Mouse (Mus musculus): ENCODE measurements around the gene Gnb3. TPM values are rescaled to one million over a fixed set of nuclear protein-coding genes. Genes with fewer than 3 reads are reported as not detected.

Gene Gnb3
- 1.0 and 1.3 TPM in 2 replicates for polyA plus RNA-seq (2015; fragmentation: Nextera tagmentation; extraction: Ambion mirVana)

- H3K9ac ChIP-seq, result peak within 1 kb of the TSS; percentile 50; the same call in 1 of the 2 replicates
- H3K9me3 ChIP-seq, result no peaks in the 10 kb centered on the region
- 40% methylated on average over 15 of the region's 15 CpGs for WGBS
- H3K27me3 ChIP-seq, result no peaks in the 10 kb centered on the region
- H3K4me3 ChIP-seq, result no peak within 1 kb of the TSS
- 0 out of 2 replicates have a peak within 1 kb of the TSS, but pooled peaks have one; percentile 19 for H3K4me2 ChIP-seq (replicated peaks)
- H3K4me1 ChIP-seq, result peaks cover 31% of the 10 kb centered on the region
- H3K36me3 ChIP-seq, result peaks cover 47% of the 10 kb centered on the region
- ATAC-seq (ENCODE audit: low FRiP score, low read depth), result peak; percentile 17; the same call in 1 of the 2 replicates
- no peak within 1 kb of the TSS for H3K27ac ChIP-seq
These were observed at the start of gene Gnb3 for GRCm38 (mm10) chr6:124840241-124841167. Gene Gnb3, minus strand, starts transcription at chr6:124840275.

- Histone ChIP-seq H3K36me3 (no peaks in the 10 kb centered on the region), H3K9me3 (no peaks in the 10 kb centered on the region), H3K27ac (no peak overlapping the region), H3K4me2 (replicated peaks) (no peak overlapping the region), H3K27me3 (no peaks in the 10 kb centered on the region), H3K4me1 (peaks cover 4% of the 10 kb centered on the region; the same call in 1 of the 2 replicates), H3K9ac (no peak overlapping the region), H3K4me3 (no peak overlapping the region)
- ATAC-seq (ENCODE audit: low FRiP score, low read depth), result no peak
- WGBS, result 87% methylated on average over 6 of the region's 6 CpGs
These were observed 48.6 kb upstream of the Gnb3 start for GRCm38 (mm10) chr6:124888555-124889125.

GRCm38 (mm10) chr6:124887986-124888385 lies 47.9 kb upstream of the Gnb3 start, which contains the start of gene Cd4:
Gene Cd4, minus strand, starts transcription at chr6:124888221.
- Histone ChIP-seq H3K9ac (no peak within 1 kb of the TSS), H3K9me3 (no peaks in the 10 kb centered on the region), H3K27me3 (no peaks in the 10 kb centered on the region), H3K4me2 (replicated peaks) (no peak within 1 kb of the TSS), H3K36me3 (no peaks in the 10 kb centered on the region), H3K4me3 (no peak within 1 kb of the TSS), H3K27ac (no peak within 1 kb of the TSS), H3K4me1 (peaks cover 4% of the 10 kb centered on the region; the same call in 1 of the 2 replicates)
- ATAC-seq (ENCODE audit: low FRiP score, low read depth), result no peak
- WGBS, result 83% methylated on average over 9 of the region's 9 CpGs

GRCm38 (mm10) chr6:124885956-124886381 lies 45.9 kb upstream of the Gnb3 start:
- H3K27ac ChIP-seq, result no peak overlapping the region
- 94% methylated on average over 8 of the region's 8 CpGs for WGBS
- H3K9me3 ChIP-seq, result no peaks in the 10 kb centered on the region
- H3K4me1 ChIP-seq, result peaks cover 4% of the 10 kb centered on the region; the same call in 1 of the 2 replicates
- H3K27me3 ChIP-seq, result no peaks in the 10 kb centered on the region
- no peak overlapping the region for H3K4me3 ChIP-seq
- no peak overlapping the region for H3K4me2 ChIP-seq (replicated peaks)
- ATAC-seq (ENCODE audit: low FRiP score, low read depth), result no peak
- no peak overlapping the region for H3K9ac ChIP-seq
- H3K36me3 ChIP-seq, result no peaks in the 10 kb centered on the region

- no peak for ATAC-seq (ENCODE audit: low FRiP score, low read depth)
- Histone ChIP-seq H3K9ac (no peak overlapping the region), H3K4me1 (peaks cover 4% of the 10 kb centered on the region; the same call in 1 of the 2 replicates), H3K27me3 (no peaks in the 10 kb centered on the region), H3K9me3 (no peaks in the 10 kb centered on the region), H3K36me3 (no peaks in the 10 kb centered on the region), H3K27ac (no peak overlapping the region), H3K4me3 (no peak overlapping the region), H3K4me2 (replicated peaks) (no peak overlapping the region)
- WGBS, result 63% methylated on average over 10 of the region's 10 CpGs
These were observed 44.8 kb upstream of the Gnb3 start for GRCm38 (mm10) chr6:124884714-124885500.

GRCm38 (mm10) chr6:124883351-124883750 lies 43.3 kb upstream of the Gnb3 start:
- WGBS, result 82% methylated on average over 10 of the region's 10 CpGs
- H3K4me3 ChIP-seq, result no peak overlapping the region
- H3K36me3 ChIP-seq, result no peaks in the 10 kb centered on the region
- no peak for ATAC-seq (ENCODE audit: low FRiP score, low read depth)
- H3K4me2 ChIP-seq (replicated peaks), result no peak overlapping the region
- H3K4me1 ChIP-seq, result peaks cover 4% of the 10 kb centered on the region; the same call in 1 of the 2 replicates
- no peaks in the 10 kb centered on the region for H3K27me3 ChIP-seq
- H3K9me3 ChIP-seq, result no peaks in the 10 kb centered on the region
- H3K27ac ChIP-seq, result no peak overlapping the region
- no peak overlapping the region for H3K9ac ChIP-seq

- no peak for ATAC-seq (ENCODE audit: low FRiP score, low read depth)
- no peaks in the 10 kb centered on the region for H3K9me3 ChIP-seq
- H3K4me3 ChIP-seq, result no peak overlapping the region
- H3K27ac ChIP-seq, result no peak overlapping the region
- no peak overlapping the region for H3K9ac ChIP-seq
- 91% methylated on average over 9 of the region's 9 CpGs for WGBS
- no peaks in the 10 kb centered on the region for H3K27me3 ChIP-seq
- H3K4me2 ChIP-seq (replicated peaks), result no peak overlapping the region
- no peaks in the 10 kb centered on the region for H3K36me3 ChIP-seq
- peaks cover 4% of the 10 kb centered on the region; the same call in 1 of the 2 replicates for H3K4me1 ChIP-seq
These were observed 41.7 kb upstream of the Gnb3 start for GRCm38 (mm10) chr6:124881821-124882220.

GRCm38 (mm10) chr6:124879390-124879789 lies 39.3 kb upstream of the Gnb3 start:
- Histone ChIP-seq H3K36me3 (no peaks in the 10 kb centered on the region), H3K4me1 (no peaks in the 10 kb centered on the region), H3K27me3 (no peaks in the 10 kb centered on the region), H3K9ac (no peak overlapping the region), H3K27ac (no peak overlapping the region), H3K4me3 (no peak overlapping the region), H3K4me2 (replicated peaks) (no peak overlapping the region), H3K9me3 (no peaks in the 10 kb centered on the region)
- WGBS, result 52% methylated on average over 6 of the region's 6 CpGs
- ATAC-seq (ENCODE audit: low FRiP score, low read depth), result no peak

GRCm38 (mm10) chr6:124874348-124874747 lies 34.3 kb upstream of the Gnb3 start:
- Histone ChIP-seq H3K4me1 (no peaks in the 10 kb centered on the region), H3K9me3 (no peaks in the 10 kb centered on the region), H3K36me3 (no peaks in the 10 kb centered on the region), H3K27me3 (no peaks in the 10 kb centered on the region), H3K4me2 (replicated peaks) (no peak overlapping the region), H3K27ac (no peak overlapping the region), H3K4me3 (no peak overlapping the region), H3K9ac (no peak overlapping the region)
- ATAC-seq (ENCODE audit: low FRiP score, low read depth), result no peak
- WGBS, result 41% methylated on average over 2 of the region's 3 CpGs

- no peak overlapping the region for H3K4me3 ChIP-seq
- WGBS, result 54% methylated on average over 6 of the region's 7 CpGs
- H3K27me3 ChIP-seq, result peaks cover 10% of the 10 kb centered on the region
- H3K9me3 ChIP-seq, result no peaks in the 10 kb centered on the region
- peaks cover 38% of the 10 kb centered on the region for H3K4me1 ChIP-seq
- no peak for ATAC-seq (ENCODE audit: low FRiP score, low read depth)
- peak overlapping the region; percentile 35; the same call in 1 of the 2 replicates for H3K9ac ChIP-seq
- H3K27ac ChIP-seq, result no peak overlapping the region
- H3K36me3 ChIP-seq, result no peaks in the 10 kb centered on the region
- no peak overlapping the region for H3K4me2 ChIP-seq (replicated peaks)
These were observed 26.5 kb upstream of the Gnb3 start for GRCm38 (mm10) chr6:124866560-124866959.

- no peak overlapping the region; the same call in 1 of the 2 replicates for H3K27ac ChIP-seq
- no peaks in the 10 kb centered on the region for H3K36me3 ChIP-seq
- peak overlapping the region; percentile 51 for H3K9ac ChIP-seq
- ATAC-seq (ENCODE audit: low FRiP score, low read depth), result no peak
- peaks cover 43% of the 10 kb centered on the region for H3K4me1 ChIP-seq
- no peak overlapping the region for H3K4me2 ChIP-seq (replicated peaks)
- H3K27me3 ChIP-seq, result peaks cover 13% of the 10 kb centered on the region
- WGBS, result 30% methylated on average over 18 of the region's 18 CpGs
- H3K4me3 ChIP-seq, result no peak overlapping the region
- H3K9me3 ChIP-seq, result no peaks in the 10 kb centered on the region
These were observed 25.8 kb upstream of the Gnb3 start for GRCm38 (mm10) chr6:124865766-124866362.

All from limb, embryonic 13.5 days (tissue).